Mouse (Mus musculus): ENCODE measurements around the gene Abcb5.

GRCm38 (mm10) chr12:118849203-118849861, 116.9 kb downstream of the Abcb5 start:
- no peak for TF ChIP-seq POLR2A (IDR thresholded peaks at IDR 0.05; ENCODE audit: borderline replicate concordance, low read depth, low read length)
- TF ChIP-seq CTCF (IDR thresholded peaks at IDR 0.05; ENCODE audit: low read depth, low read length), result no peak
